Mouse (Mus musculus): Measurements from ENCODE around the gene Slc4a8. TPM values are rescaled to one million over a fixed set of nuclear protein-coding genes. Genes with fewer than 3 reads are reported as not detected.

Gene Slc4a8
- polyA plus RNA-seq, 1 experiment = 0.02 TPM

GRCm38 (mm10) chr15:100723505-100723904 is 38.0 kb upstream of the Slc4a8 start:
- Histone ChIP-seq H3K36me3 (replicated peaks; ENCODE audit: low read length) (peaks cover 27% of the 10 kb centered on the region), H3K27me3 (replicated peaks) (peaks cover 74% of the 10 kb centered on the region), H3K9me3 (peaks cover 10% of the 10 kb centered on the region), H3K4me1 (peaks cover 47% of the 10 kb centered on the region), H3K4me3 (replicated peaks) (no peak overlapping the region)
- no peak for TF ChIP-seq FLI1 (IDR thresholded peaks at IDR 0.05; ENCODE audit: low read length)
- TF ChIP-seq GATA1 (IDR thresholded peaks at IDR 0.05; ENCODE audit: borderline replicate concordance, low read length) = no peak

DNA sequence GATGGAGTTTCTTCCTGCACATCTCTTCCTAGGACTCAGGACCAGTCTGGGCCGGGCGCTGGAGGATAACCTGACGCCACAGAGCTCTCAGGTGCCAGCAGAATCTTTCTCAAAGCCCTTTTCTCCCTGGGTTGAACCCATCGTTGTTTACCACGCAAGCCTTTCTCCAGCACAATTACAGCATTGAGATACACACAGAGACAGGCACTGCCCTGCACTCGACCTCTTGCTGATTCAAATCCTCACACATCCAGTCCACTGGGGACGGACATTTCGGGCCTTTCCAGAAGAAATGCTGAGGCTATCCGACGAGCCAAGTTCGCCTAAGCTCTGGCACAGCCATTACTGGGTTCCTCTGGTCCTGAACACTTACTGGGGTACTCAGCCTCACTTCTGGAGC is 34.8 kb upstream of the Slc4a8 start:
- Histone ChIP-seq H3K4me1 (peaks cover 59% of the 10 kb centered on the region), H3K36me3 (replicated peaks; ENCODE audit: low read length) (peaks cover 8% of the 10 kb centered on the region), H3K4me3 (replicated peaks) (no peak overlapping the region), H3K27me3 (replicated peaks) (peaks cover 83% of the 10 kb centered on the region), H3K9me3 (no peaks in the 10 kb centered on the region)
- TF ChIP-seq FLI1 (IDR thresholded peaks at IDR 0.05; ENCODE audit: low read length) (no peak), GATA1 (IDR thresholded peaks at IDR 0.05; ENCODE audit: borderline replicate concordance, low read length) (no peak)

- peaks cover 59% of the 10 kb centered on the region for H3K4me1 ChIP-seq
- TF ChIP-seq GATA1 (IDR thresholded peaks at IDR 0.05; ENCODE audit: borderline replicate concordance, low read length) (no peak), FLI1 (IDR thresholded peaks at IDR 0.05; ENCODE audit: low read length) (no peak)
- H3K36me3 ChIP-seq (replicated peaks; ENCODE audit: low read length) = peaks cover 8% of the 10 kb centered on the region
- H3K4me3 ChIP-seq (replicated peaks) = no peak overlapping the region
- H3K9me3 ChIP-seq = no peaks in the 10 kb centered on the region
- H3K27me3 ChIP-seq (replicated peaks) = peaks cover 77% of the 10 kb centered on the region
Observed at GRCm38 (mm10) chr15:100727834-100728233, 33.7 kb upstream of the Slc4a8 start.

DNA sequence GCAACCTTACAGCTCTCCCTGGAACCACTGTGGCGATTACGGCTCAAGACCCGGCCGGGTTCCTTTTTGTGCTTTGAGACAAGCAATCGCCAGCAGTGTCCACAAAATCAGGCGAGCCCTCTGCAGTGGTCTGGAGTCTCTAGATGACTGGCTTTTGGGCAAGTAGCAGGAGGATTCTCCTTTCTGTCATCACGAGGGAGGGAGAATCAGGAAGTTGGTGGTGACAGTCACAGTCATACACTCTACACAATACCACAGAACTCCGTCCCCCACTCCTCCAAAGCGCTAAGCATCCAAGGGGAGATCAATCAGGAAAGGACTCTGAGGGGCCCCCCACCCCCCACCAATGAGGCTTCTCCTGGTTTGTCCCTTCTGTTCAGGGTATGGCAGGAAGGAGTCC is 33.0 kb upstream of the Slc4a8 start:
- no peak for TF ChIP-seq FLI1 (IDR thresholded peaks at IDR 0.05; ENCODE audit: low read length)
- TF ChIP-seq GATA1 (IDR thresholded peaks at IDR 0.05; ENCODE audit: borderline replicate concordance, low read length) = no peak
- H3K36me3 ChIP-seq (replicated peaks; ENCODE audit: low read length) = peaks cover 8% of the 10 kb centered on the region
- H3K9me3 ChIP-seq = no peaks in the 10 kb centered on the region
- H3K4me1 ChIP-seq = peaks cover 57% of the 10 kb centered on the region
- H3K27me3 ChIP-seq (replicated peaks) = peaks cover 73% of the 10 kb centered on the region
- peak overlapping the region; percentile 92 for H3K4me3 ChIP-seq (replicated peaks)

- Histone ChIP-seq H3K4me1 (peaks cover 56% of the 10 kb centered on the region), H3K4me3 (replicated peaks) (peak within 1 kb of the TSS; percentile 92), H3K27me3 (replicated peaks) (peaks cover 65% of the 10 kb centered on the region), H3K36me3 (replicated peaks; ENCODE audit: low read length) (peaks cover 8% of the 10 kb centered on the region), H3K9me3 (no peaks in the 10 kb centered on the region)
- TF ChIP-seq GATA1 (IDR thresholded peaks at IDR 0.05; ENCODE audit: borderline replicate concordance, low read length) = no peak
- no peak for TF ChIP-seq FLI1 (IDR thresholded peaks at IDR 0.05; ENCODE audit: low read length)
Observed at GRCm38 (mm10) chr15:100729281-100729985, 32.1 kb upstream of the Slc4a8 start, which contains the start of gene Galnt6. Gene Galnt6 (minus strand): TSS chr15:100729376.

- TF ChIP-seq GATA1 (IDR thresholded peaks at IDR 0.05; ENCODE audit: borderline replicate concordance, low read length) (no peak), FLI1 (IDR thresholded peaks at IDR 0.05; ENCODE audit: low read length) (no peak)
- H3K9me3 ChIP-seq = no peaks in the 10 kb centered on the region
- H3K4me1 ChIP-seq = peaks cover 66% of the 10 kb centered on the region
- peaks cover 3% of the 10 kb centered on the region for H3K36me3 ChIP-seq (replicated peaks; ENCODE audit: low read length)
- H3K27me3 ChIP-seq (replicated peaks) = peaks cover 52% of the 10 kb centered on the region
- H3K4me3 ChIP-seq (replicated peaks) = no peak overlapping the region
Observed at GRCm38 (mm10) chr15:100731081-100731480, 30.5 kb upstream of the Slc4a8 start.

DNA sequence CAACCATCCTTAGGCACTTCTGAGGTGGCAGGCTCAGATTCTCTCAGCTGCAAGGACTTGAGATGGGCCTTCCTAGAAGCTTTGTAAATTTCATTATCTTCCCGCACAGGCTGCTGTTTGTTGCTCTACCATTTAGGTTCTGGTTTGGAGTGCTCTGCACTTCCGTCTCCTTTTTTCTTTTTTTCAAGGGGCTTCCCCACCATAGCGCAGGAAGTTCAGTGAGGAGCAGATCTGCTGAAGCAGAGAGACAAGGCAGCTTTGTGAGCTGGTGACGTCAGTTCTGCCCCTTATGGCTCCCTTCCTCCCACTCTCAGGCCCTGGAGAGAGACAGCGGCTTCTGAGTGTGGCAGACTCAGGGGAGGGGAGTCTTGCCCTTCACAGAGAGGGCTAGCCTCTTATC is 29.0 kb upstream of the Slc4a8 start:
- peak overlapping the region; percentile 69 for H3K4me3 ChIP-seq (replicated peaks)
- peaks cover 76% of the 10 kb centered on the region for H3K4me1 ChIP-seq
- H3K9me3 ChIP-seq = no peaks in the 10 kb centered on the region
- H3K36me3 ChIP-seq (replicated peaks; ENCODE audit: low read length) = no peaks in the 10 kb centered on the region
- H3K27me3 ChIP-seq (replicated peaks) = peaks cover 42% of the 10 kb centered on the region
- no peak for TF ChIP-seq GATA1 (IDR thresholded peaks at IDR 0.05; ENCODE audit: borderline replicate concordance, low read length)
- no peak for TF ChIP-seq FLI1 (IDR thresholded peaks at IDR 0.05; ENCODE audit: low read length)

DNA sequence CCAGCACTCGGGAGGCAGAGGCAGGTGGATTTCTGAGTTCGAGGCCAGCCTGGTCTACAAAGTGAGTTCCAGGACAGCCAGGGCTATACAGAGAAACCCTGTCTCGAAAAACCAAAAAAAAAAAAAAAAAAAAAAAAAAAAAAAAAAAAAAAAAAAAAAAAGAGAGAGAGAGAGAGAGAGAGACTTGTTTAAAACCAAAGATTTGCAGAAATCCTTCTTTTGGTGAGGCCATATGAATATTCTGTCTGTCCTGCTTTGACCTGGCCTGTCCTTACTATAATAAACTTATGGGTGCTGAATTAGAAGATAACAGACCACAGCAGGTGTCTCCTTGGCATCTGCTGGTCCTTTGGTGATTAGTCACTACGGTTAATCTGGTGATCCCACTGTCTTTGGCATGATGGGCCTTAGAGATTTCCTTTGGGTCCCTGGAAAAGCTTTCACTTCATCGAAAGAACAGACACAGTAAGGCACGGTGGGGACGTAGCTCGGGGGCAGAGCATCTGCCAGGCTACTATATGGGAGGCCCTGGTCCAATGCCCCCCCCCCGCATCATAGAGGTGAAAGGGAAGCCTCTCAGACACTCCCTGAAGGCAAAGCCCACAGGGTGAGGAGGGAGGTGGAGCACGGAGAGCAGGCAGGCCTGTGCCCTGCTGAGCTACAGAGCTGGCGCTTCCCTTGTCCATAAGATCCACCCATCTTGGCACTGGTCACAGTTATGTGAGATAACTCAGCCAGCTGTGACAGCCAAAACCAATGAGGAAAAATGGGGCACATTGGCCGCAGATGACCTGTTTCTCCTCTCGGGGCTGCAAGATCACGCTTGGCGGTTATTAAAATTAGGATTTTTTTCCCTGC is 26.2 kb upstream of the Slc4a8 start:
- TF ChIP-seq GATA1 (IDR thresholded peaks at IDR 0.05; ENCODE audit: borderline replicate concordance, low read length) = no peak
- TF ChIP-seq FLI1 (IDR thresholded peaks at IDR 0.05; ENCODE audit: low read length) = no peak
- Histone ChIP-seq H3K9me3 (no peaks in the 10 kb centered on the region), H3K4me3 (replicated peaks) (peak overlapping the region; percentile 48), H3K27me3 (replicated peaks) (peaks cover 24% of the 10 kb centered on the region), H3K4me1 (peaks cover 74% of the 10 kb centered on the region), H3K36me3 (replicated peaks; ENCODE audit: low read length) (no peaks in the 10 kb centered on the region)

DNA sequence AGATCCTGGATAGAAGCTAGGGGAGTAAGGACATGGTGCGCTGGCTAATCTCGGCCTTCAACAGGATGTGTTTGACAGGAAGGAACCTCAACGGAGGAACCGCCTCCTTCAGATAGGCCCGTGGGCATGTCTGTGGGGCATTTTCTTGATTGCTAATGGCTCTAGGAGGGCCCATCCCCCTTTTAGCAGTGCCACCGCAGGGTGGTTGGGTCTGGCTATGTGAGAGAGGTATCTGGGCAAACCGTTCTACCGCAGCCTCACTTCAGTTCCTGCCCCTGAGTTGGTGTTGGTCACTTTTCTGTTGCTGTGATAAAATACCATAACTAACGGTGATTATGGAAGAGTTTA is 25.6 kb upstream of the Slc4a8 start:
- Histone ChIP-seq H3K36me3 (replicated peaks; ENCODE audit: low read length) (no peaks in the 10 kb centered on the region), H3K4me1 (peaks cover 69% of the 10 kb centered on the region), H3K9me3 (no peaks in the 10 kb centered on the region), H3K4me3 (replicated peaks) (no peak overlapping the region), H3K27me3 (replicated peaks) (peaks cover 19% of the 10 kb centered on the region)
- TF ChIP-seq FLI1 (IDR thresholded peaks at IDR 0.05; ENCODE audit: low read length) = no peak
- TF ChIP-seq GATA1 (IDR thresholded peaks at IDR 0.05; ENCODE audit: borderline replicate concordance, low read length) = no peak

DNA sequence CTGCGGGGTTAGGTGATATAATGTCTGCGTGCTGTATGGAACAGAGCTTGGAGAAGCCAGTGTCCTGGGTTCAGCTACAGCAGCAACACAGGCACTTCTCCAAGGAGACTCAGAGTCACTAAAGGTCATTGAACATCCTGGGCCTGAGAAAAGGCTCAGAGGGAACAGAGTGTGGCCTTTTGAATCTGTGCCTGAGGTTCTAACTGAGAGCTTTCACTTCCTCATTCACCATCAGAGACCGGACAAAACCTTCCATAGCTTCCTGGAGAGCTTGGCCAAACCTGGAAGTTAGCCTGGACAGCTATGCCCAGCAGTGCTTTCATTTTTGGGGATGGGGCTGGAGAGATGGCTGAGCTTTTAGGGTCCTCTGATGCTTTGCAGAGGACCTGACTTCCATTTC is 23.9 kb upstream of the Slc4a8 start:
- Histone ChIP-seq H3K27me3 (replicated peaks) (peaks cover 11% of the 10 kb centered on the region), H3K36me3 (replicated peaks; ENCODE audit: low read length) (no peaks in the 10 kb centered on the region), H3K4me1 (peaks cover 53% of the 10 kb centered on the region), H3K9me3 (no peaks in the 10 kb centered on the region), H3K4me3 (replicated peaks) (no peak overlapping the region)
- TF ChIP-seq FLI1 (IDR thresholded peaks at IDR 0.05; ENCODE audit: low read length) = no peak
- no peak for TF ChIP-seq GATA1 (IDR thresholded peaks at IDR 0.05; ENCODE audit: borderline replicate concordance, low read length)

All from megakaryocyte, embryonic 14.5 days (primary cell).